Mouse (Mus musculus): Measurements from ENCODE around the gene BC030867. TPM values are rescaled to one million over a fixed set of nuclear protein-coding genes. Genes with fewer than 3 reads are reported as not detected.
A peak's percentile ranks its signal among the peaks of the same experiment; 100 is the strongest.

Gene BC030867
- total and polyA plus RNA-seq, 2 experiments: 0.38 TPM; not detected in 1

- 34% methylated on average over 8 of the region's 8 CpGs for WGBS
- peaks cover 48% of the 10 kb centered on the region for H3K4me1 ChIP-seq (ENCODE audit: control insufficient read depth, insufficient read depth, low read length)
- H3K4me3 ChIP-seq (ENCODE audit: insufficient read depth, low read depth, low read length): no peak overlapping the region
- peaks cover 23% of the 10 kb centered on the region; the same call in 1 of the 2 replicates for H3K79me2 ChIP-seq (ENCODE audit: control insufficient read depth, insufficient read depth, low read length)
- no peaks in the 10 kb centered on the region for H3K27me3 ChIP-seq (ENCODE audit: control insufficient read depth, insufficient read depth, low read length)
- peak overlapping the region; percentile 29 for H3K27ac ChIP-seq (replicated peaks; ENCODE audit: insufficient read depth, low read depth, low read length)
- DNase-seq (ENCODE audit: extremely low read depth, low read depth, low spot score): peak; percentile 78
- no peaks in the 10 kb centered on the region for H3K36me3 ChIP-seq (ENCODE audit: control insufficient read depth, insufficient read depth, low read length)
- no peak for TF ChIP-seq CTCF (IDR thresholded peaks at IDR 0.05; ENCODE audit: low read depth, low read length)
- no peak for TF ChIP-seq POLR2A (IDR thresholded peaks at IDR 0.05; ENCODE audit: extremely low read depth, insufficient read depth, low read length)
- H3K9ac ChIP-seq (ENCODE audit: low read depth, low read length): no peak overlapping the region
Observed at GRCm38 (mm10) chr11:102221954-102222351, 26.7 kb upstream of the BC030867 start.

- TF ChIP-seq CTCF (IDR thresholded peaks at IDR 0.05; ENCODE audit: low read depth, low read length) (peak; percentile 48; the same call in 1 of the 2 replicates), POLR2A (IDR thresholded peaks at IDR 0.05; ENCODE audit: extremely low read depth, insufficient read depth, low read length) (no peak)
- H3K36me3 ChIP-seq (ENCODE audit: control insufficient read depth, insufficient read depth, low read length): no peaks in the 10 kb centered on the region
- peaks cover 31% of the 10 kb centered on the region for H3K79me2 ChIP-seq (ENCODE audit: control insufficient read depth, insufficient read depth, low read length)
- WGBS: 65% methylated on average over 6 of the region's 6 CpGs
- no peak overlapping the region for H3K9ac ChIP-seq (ENCODE audit: low read depth, low read length)
- no peak overlapping the region for H3K4me3 ChIP-seq (ENCODE audit: insufficient read depth, low read depth, low read length)
- H3K27ac ChIP-seq (replicated peaks; ENCODE audit: insufficient read depth, low read depth, low read length): no peak overlapping the region
- DNase-seq (ENCODE audit: extremely low read depth, low read depth, low spot score): no peak
- H3K27me3 ChIP-seq (ENCODE audit: control insufficient read depth, insufficient read depth, low read length): no peaks in the 10 kb centered on the region
- H3K4me1 ChIP-seq (ENCODE audit: control insufficient read depth, insufficient read depth, low read length): peaks cover 38% of the 10 kb centered on the region
Observed at GRCm38 (mm10) chr11:102223166-102223565, 25.5 kb upstream of the BC030867 start.

- peak; percentile 47 for DNase-seq (ENCODE audit: extremely low read depth, low read depth, low spot score)
- H3K36me3 ChIP-seq (ENCODE audit: control insufficient read depth, insufficient read depth, low read length): no peaks in the 10 kb centered on the region
- peaks cover 46% of the 10 kb centered on the region for H3K79me2 ChIP-seq (ENCODE audit: control insufficient read depth, insufficient read depth, low read length)
- H3K27ac ChIP-seq (replicated peaks; ENCODE audit: insufficient read depth, low read depth, low read length): no peak overlapping the region
- peaks cover 35% of the 10 kb centered on the region for H3K4me1 ChIP-seq (ENCODE audit: control insufficient read depth, insufficient read depth, low read length)
- peak overlapping the region; percentile 48 for H3K9ac ChIP-seq (ENCODE audit: low read depth, low read length)
- WGBS: 37% methylated on average over 22 of the region's 22 CpGs
- H3K4me3 ChIP-seq (ENCODE audit: insufficient read depth, low read depth, low read length): peak overlapping the region; percentile 46; the same call in 1 of the 2 replicates
- TF ChIP-seq CTCF (IDR thresholded peaks at IDR 0.05; ENCODE audit: low read depth, low read length): no peak
- no peak for TF ChIP-seq POLR2A (IDR thresholded peaks at IDR 0.05; ENCODE audit: extremely low read depth, insufficient read depth, low read length)
- no peaks in the 10 kb centered on the region for H3K27me3 ChIP-seq (ENCODE audit: control insufficient read depth, insufficient read depth, low read length)
Observed at GRCm38 (mm10) chr11:102224686-102225085, 24.0 kb upstream of the BC030867 start.

DNA sequence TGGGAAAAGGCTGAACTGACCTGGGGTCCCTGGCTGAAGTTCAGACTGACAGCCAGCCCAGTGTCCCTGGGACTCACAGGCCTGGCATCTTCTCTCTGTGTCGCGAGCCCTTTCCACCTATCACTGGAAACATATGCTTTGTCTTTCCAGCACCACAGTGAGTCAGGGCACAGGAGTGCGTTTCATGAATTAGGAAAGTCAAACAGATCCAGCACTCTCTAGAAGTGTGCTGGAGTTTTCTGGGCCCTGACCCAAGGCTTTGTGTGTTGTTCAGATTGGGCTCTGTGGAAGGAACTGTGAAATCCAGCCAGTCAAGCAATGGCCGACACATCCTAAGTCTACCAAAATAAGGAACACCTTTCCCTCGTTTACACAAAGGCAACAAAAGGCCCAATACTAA lies 23.5 kb upstream of the BC030867 start:
- peaks cover 48% of the 10 kb centered on the region for H3K79me2 ChIP-seq (ENCODE audit: control insufficient read depth, insufficient read depth, low read length)
- DNase-seq (ENCODE audit: extremely low read depth, low read depth, low spot score): peak; percentile 63
- H3K4me3 ChIP-seq (ENCODE audit: insufficient read depth, low read depth, low read length): no peak overlapping the region
- peak overlapping the region; percentile 48; the same call in 1 of the 2 replicates for H3K9ac ChIP-seq (ENCODE audit: low read depth, low read length)
- WGBS: 23% methylated on average over 5 of the region's 5 CpGs
- H3K36me3 ChIP-seq (ENCODE audit: control insufficient read depth, insufficient read depth, low read length): no peaks in the 10 kb centered on the region
- no peaks in the 10 kb centered on the region for H3K27me3 ChIP-seq (ENCODE audit: control insufficient read depth, insufficient read depth, low read length)
- H3K4me1 ChIP-seq (ENCODE audit: control insufficient read depth, insufficient read depth, low read length): peaks cover 30% of the 10 kb centered on the region
- TF ChIP-seq POLR2A (IDR thresholded peaks at IDR 0.05; ENCODE audit: extremely low read depth, insufficient read depth, low read length): no peak
- no peak for TF ChIP-seq CTCF (IDR thresholded peaks at IDR 0.05; ENCODE audit: low read depth, low read length)
- H3K27ac ChIP-seq (replicated peaks; ENCODE audit: insufficient read depth, low read depth, low read length): 0 out of 2 replicates have a peak overlapping the region, but pooled peaks have one; percentile 5

- no peak for DNase-seq (ENCODE audit: extremely low read depth, low read depth, low spot score)
- Histone ChIP-seq H3K4me3 (ENCODE audit: insufficient read depth, low read depth, low read length) (no peak overlapping the region), H3K27me3 (ENCODE audit: control insufficient read depth, insufficient read depth, low read length) (no peaks in the 10 kb centered on the region), H3K27ac (replicated peaks; ENCODE audit: insufficient read depth, low read depth, low read length) (no peak overlapping the region), H3K79me2 (ENCODE audit: control insufficient read depth, insufficient read depth, low read length) (peaks cover 48% of the 10 kb centered on the region), H3K4me1 (ENCODE audit: control insufficient read depth, insufficient read depth, low read length) (peaks cover 23% of the 10 kb centered on the region), H3K9ac (ENCODE audit: low read depth, low read length) (no peak overlapping the region), H3K36me3 (ENCODE audit: control insufficient read depth, insufficient read depth, low read length) (no peaks in the 10 kb centered on the region)
- 81% methylated on average over 12 of the region's 12 CpGs for WGBS
- TF ChIP-seq POLR2A (IDR thresholded peaks at IDR 0.05; ENCODE audit: extremely low read depth, insufficient read depth, low read length): no peak
- TF ChIP-seq CTCF (IDR thresholded peaks at IDR 0.05; ENCODE audit: low read depth, low read length): no peak
Observed at GRCm38 (mm10) chr11:102226067-102226978, 22.4 kb upstream of the BC030867 start.
